Mouse (Mus musculus) cerebellum, adult 9-10 months (tissue): ENCODE results near the gene Spata1.

ENCODE experiments used
- DNase-seq: peaks from one replicate; pipeline ENCODE4 v3.0.0; 2022

Spata1 gene

GRCm38 (mm10) chr3:146499431-146500002, at the start of gene Spata1, which contains the start of gene Gng5:
Gene Spata1 (minus strand): TSS chr3:146499753.
Gene Gng5 (plus strand): TSS chr3:146499807.
- DNase-seq: no peak

GRCm38 (mm10) chr3:146543632-146544031, 44.1 kb upstream of the Spata1 start:
- DNase-seq: no peak

- no peak for DNase-seq
Measured at GRCm38 (mm10) chr3:146540521-146541273, 41.1 kb upstream of the Spata1 start.

- no peak for DNase-seq
Measured at GRCm38 (mm10) chr3:146534986-146535385, 35.4 kb upstream of the Spata1 start.

GRCm38 (mm10) chr3:146528335-146528734, 28.8 kb upstream of the Spata1 start:
- DNase-seq: no peak

- DNase-seq: no peak
Measured at GRCm38 (mm10) chr3:146521652-146522020, 22.1 kb upstream of the Spata1 start.

GRCm38 (mm10) chr3:146520798-146521651, 21.5 kb upstream of the Spata1 start, which contains the start of gene Rpf1:
Gene Rpf1 (minus strand): TSS chr3:146521429.
- peak; percentile 93 for DNase-seq

GRCm38 (mm10) chr3:146520226-146520797, 20.8 kb upstream of the Spata1 start:
- no peak for DNase-seq

- no peak for DNase-seq
Measured at GRCm38 (mm10) chr3:146506711-146507110, 7.2 kb upstream of the Spata1 start.

- DNase-seq: no peak
Measured at GRCm38 (mm10) chr3:146501601-146502123, 2.1 kb upstream of the Spata1 start.

GRCm38 (mm10) chr3:146500810-146501201, 1.3 kb upstream of the Spata1 start:
- no peak for DNase-seq

- DNase-seq: no peak
Measured at GRCm38 (mm10) chr3:146500003-146500809, 653 bp upstream of the Spata1 start.

- DNase-seq: no peak
Measured at GRCm38 (mm10) chr3:146498989-146499388, 564 bp downstream of the Spata1 start.

- no peak for DNase-seq
Measured at GRCm38 (mm10) chr3:146494941-146495340, 4.6 kb downstream of the Spata1 start.

- DNase-seq: no peak
Measured at GRCm38 (mm10) chr3:146486464-146486863, 13.1 kb downstream of the Spata1 start.

- peak; percentile 11 for DNase-seq
Measured at GRCm38 (mm10) chr3:146482044-146482443, 17.5 kb downstream of the Spata1 start.

GRCm38 (mm10) chr3:146474428-146474827, 25.1 kb downstream of the Spata1 start:
- no peak for DNase-seq

GRCm38 (mm10) chr3:146473741-146474140, 25.8 kb downstream of the Spata1 start:
- no peak for DNase-seq

- DNase-seq: no peak
Measured at GRCm38 (mm10) chr3:146472657-146473056, 26.9 kb downstream of the Spata1 start.

- DNase-seq: no peak
Measured at GRCm38 (mm10) chr3:146469226-146469625, 30.3 kb downstream of the Spata1 start.

GRCm38 (mm10) chr3:146462939-146463338, 36.6 kb downstream of the Spata1 start:
- no peak for DNase-seq

- DNase-seq: no peak
Measured at GRCm38 (mm10) chr3:146451375-146451774, 48.2 kb downstream of the Spata1 start.
